Mouse (Mus musculus) kidney, adult 2 months (tissue): ENCODE data around the gene Duxbl3.

Source experiments
- CTCF ChIP-seq: fragments of 200-500 bp; conservative IDR thresholded peaks from 2 replicates; pipeline ENCODE4 v1.5.1; 2011; ENCODE audit warnings: low read depth, mild to moderate bottlenecking, control low read depth, low read length, moderate library complexity, mixed read lengths; ENCODE audit not compliant: insufficient read depth, insufficient read length
- POLR2A ChIP-seq: fragments of 200-500 bp; IDR thresholded peaks from one replicate; pipeline ENCODE4 v1.6.1; 2011; ENCODE audit warnings: low read depth, low read length, control low read depth

DNA sequence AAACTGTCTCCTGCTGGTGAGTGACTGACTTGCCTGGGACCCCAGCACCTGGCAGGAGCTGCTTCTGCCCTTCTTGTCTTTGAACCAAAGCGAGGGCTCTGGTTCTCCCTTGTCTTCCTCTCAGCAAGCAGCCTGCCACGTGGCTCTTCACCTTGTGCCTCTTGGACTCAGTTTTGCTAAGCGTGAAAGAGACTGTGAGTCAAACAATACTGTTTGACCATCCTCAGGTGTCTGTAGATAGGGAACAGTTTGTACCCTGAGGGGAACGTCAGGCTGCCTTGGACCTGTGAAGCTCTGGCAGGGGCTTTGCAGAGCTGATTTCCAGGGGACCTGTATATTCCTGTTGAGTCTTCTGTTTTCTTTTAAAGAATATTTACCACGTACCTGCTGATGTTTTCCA, 39.7 kb downstream of the Duxbl3 start:
- TF ChIP-seq CTCF (no peak), POLR2A (no peak)
